Mouse (Mus musculus): ENCODE results near the gene Map2k1. TPM values are rescaled to one million over a fixed set of nuclear protein-coding genes. Genes with fewer than 3 reads are reported as not detected.
"Not testable (repeated sequence)": the region's sequence is repeated elsewhere in the genome, so short reads cannot be mapped to it uniquely, and the experiment has no call there.

Gene Map2k1
- polyA plus RNA-seq, 1 experiment: 51.6 TPM

DNA sequence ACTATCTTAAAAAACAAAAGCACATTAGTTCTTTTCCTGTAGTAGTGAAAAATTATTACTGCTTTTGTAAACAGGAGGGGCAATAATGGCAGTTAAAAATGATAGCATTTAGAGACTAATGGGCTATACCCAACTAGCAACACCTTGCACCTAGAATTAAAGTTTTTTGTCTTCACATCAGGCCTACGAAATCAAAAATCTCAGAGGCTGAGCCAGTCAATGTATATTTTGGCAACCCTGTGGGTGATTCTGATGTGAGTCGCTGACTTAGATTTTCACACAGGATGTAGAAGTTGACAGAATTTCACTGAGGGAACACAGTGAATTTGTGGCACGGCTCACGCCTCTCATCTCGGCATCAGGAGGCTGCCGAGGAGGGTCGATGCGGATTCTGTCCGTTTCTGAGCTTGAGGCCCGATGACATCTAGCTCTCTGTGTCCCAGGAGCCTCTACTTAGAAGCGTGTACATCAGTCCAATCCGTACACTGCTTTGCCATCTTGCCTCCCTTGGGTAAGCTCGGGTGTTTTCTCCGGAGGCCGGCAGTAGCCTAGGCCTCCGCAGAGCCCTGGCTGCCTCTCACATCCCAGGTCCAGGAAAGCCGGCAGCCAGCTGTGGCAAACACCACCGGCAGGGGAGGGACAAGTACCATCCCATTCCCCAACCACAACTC, 81.2 kb downstream of the Map2k1 start:
- H3K27ac ChIP-seq (ENCODE audit: insufficient read depth, low read depth, low read length): peak overlapping the region; percentile 86; the same call in 1 of the 2 replicates
- H3K4me1 ChIP-seq (ENCODE audit: control insufficient read depth, insufficient read depth, insufficient read length, low read length): peaks cover 3% of the 10 kb centered on the region; the same call in 1 of the 2 replicates
- 2% methylated on average over 18 of the region's 18 CpGs for WGBS
- H3K36me3 ChIP-seq (ENCODE audit: control insufficient read depth, insufficient read depth, low read length): peaks cover 24% of the 10 kb centered on the region
- TF ChIP-seq CTCF (IDR thresholded peaks at IDR 0.05; ENCODE audit: extremely low read depth, insufficient read length, insufficient replicate concordance, low read depth, low read length) (no peak), POLR2A (IDR thresholded peaks at IDR 0.05; ENCODE audit: low read depth, low read length) (no peak)
- peak overlapping the region; percentile 92 for H3K4me3 ChIP-seq (ENCODE audit: low read depth, low read length)
- H3K27me3 ChIP-seq (ENCODE audit: control insufficient read depth, insufficient read depth, low read length): no peaks in the 10 kb centered on the region

DNA sequence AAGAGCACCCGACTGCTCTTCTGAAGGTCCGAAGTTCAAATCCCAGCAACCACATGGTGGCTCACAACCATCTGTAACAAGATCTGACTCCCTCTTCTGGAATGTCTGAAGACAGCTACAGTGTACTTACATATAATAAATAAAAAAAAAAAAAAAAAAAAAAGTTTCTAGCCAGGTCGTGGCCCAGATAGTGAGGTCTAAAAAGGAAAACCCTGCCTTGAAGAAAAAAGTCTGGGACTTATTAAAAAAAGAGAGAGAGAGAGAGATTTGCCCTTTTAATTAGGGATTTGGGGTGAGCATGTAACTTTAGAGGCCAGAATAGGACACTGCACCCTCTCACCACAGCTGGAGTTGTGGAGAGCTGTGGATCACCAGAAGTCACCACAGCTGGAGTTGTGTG, 83.5 kb downstream of the Map2k1 start:
- 65% methylated on average over 3 of the region's 3 CpGs for WGBS
- H3K27me3 ChIP-seq (ENCODE audit: control insufficient read depth, insufficient read depth, low read length); H3K4me3 ChIP-seq (ENCODE audit: low read depth, low read length); H3K4me1 ChIP-seq (ENCODE audit: control insufficient read depth, insufficient read depth, insufficient read length, low read length); H3K36me3 ChIP-seq (ENCODE audit: control insufficient read depth, insufficient read depth, low read length); H3K27ac ChIP-seq (ENCODE audit: insufficient read depth, low read depth, low read length): not testable (repeated sequence)

- 93% methylated on average over 5 of the region's 5 CpGs for whole genome bisulfite sequencing
- Histone ChIP-seq H3K27ac (ENCODE audit: insufficient read depth, low read depth, low read length) (no peak overlapping the region), H3K36me3 (ENCODE audit: control insufficient read depth, insufficient read depth, low read length) (peaks cover 12% of the 10 kb centered on the region), H3K4me3 (ENCODE audit: low read depth, low read length) (no peak overlapping the region), H3K4me1 (ENCODE audit: control insufficient read depth, insufficient read depth, insufficient read length, low read length) (0 out of 2 replicates have a peak, but pooled peaks cover 2% of the 10 kb centered on the region), H3K27me3 (ENCODE audit: control insufficient read depth, insufficient read depth, low read length) (no peaks in the 10 kb centered on the region)
- no peak for TF ChIP-seq POLR2A (IDR thresholded peaks at IDR 0.05; ENCODE audit: low read depth, low read length)
- TF ChIP-seq CTCF (IDR thresholded peaks at IDR 0.05; ENCODE audit: extremely low read depth, insufficient read length, insufficient replicate concordance, low read depth, low read length): no peak
Measured at GRCm38 (mm10) chr9:64160471-64160870, 93.0 kb downstream of the Map2k1 start.

DNA sequence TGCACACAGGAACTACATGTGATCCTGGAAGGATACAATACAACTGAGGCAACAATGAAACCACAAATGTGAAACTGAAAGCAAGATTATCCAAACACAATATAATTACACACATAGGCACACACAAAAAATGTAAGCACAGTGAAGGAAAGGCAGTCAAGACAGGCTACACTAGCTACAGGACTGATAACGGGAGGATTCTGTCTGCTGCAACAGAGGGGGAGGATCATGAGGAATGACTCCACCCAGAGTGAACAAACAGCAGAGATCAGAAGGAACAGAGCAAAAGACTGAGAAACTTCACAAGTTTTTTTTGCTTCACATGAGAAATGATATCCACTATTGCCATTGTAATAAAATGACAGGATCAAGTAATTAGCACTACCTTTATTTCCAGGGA, 96.8 kb downstream of the Map2k1 start:
- Histone ChIP-seq H3K27ac (ENCODE audit: insufficient read depth, low read depth, low read length) (no peak overlapping the region), H3K4me1 (ENCODE audit: control insufficient read depth, insufficient read depth, insufficient read length, low read length) (0 out of 2 replicates have a peak, but pooled peaks cover 2% of the 10 kb centered on the region), H3K4me3 (ENCODE audit: low read depth, low read length) (no peak overlapping the region), H3K27me3 (ENCODE audit: control insufficient read depth, insufficient read depth, low read length) (no peaks in the 10 kb centered on the region), H3K36me3 (ENCODE audit: control insufficient read depth, insufficient read depth, low read length) (peaks cover 13% of the 10 kb centered on the region)
- TF ChIP-seq POLR2A (IDR thresholded peaks at IDR 0.05; ENCODE audit: low read depth, low read length) (no peak), CTCF (IDR thresholded peaks at IDR 0.05; ENCODE audit: extremely low read depth, insufficient read length, insufficient replicate concordance, low read depth, low read length) (no peak)
- 63% methylated on average over 1 of the region's 1 CpGs for WGBS

- WGBS: 83% methylated on average over 9 of the region's 9 CpGs
Measured at GRCm38 (mm10) chr9:64139879-64140278, 113.6 kb downstream of the Map2k1 start.

DNA sequence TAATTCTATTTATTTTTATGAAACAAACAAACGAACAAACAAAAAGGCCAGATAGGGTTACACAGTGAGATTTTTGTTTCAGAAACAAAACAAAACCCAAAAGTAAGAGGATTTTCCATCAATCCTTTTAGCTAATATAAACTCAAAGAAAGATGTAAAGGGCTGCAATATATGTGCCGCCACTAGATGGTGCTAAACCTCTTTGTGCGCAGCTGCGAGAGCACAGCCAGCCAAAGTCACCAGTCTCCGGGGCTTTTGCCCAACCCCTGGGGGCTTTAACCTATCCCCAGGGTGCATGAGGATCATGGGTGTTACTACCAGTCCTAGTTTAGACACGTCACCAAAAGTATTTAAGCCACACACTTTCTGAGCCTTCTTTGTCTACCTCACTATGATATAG, 114.5 kb downstream of the Map2k1 start:
- H3K36me3 ChIP-seq (ENCODE audit: control insufficient read depth, insufficient read depth, low read length); H3K4me3 ChIP-seq (ENCODE audit: low read depth, low read length); H3K27ac ChIP-seq (ENCODE audit: insufficient read depth, low read depth, low read length); H3K4me1 ChIP-seq (ENCODE audit: control insufficient read depth, insufficient read depth, insufficient read length, low read length); H3K27me3 ChIP-seq (ENCODE audit: control insufficient read depth, insufficient read depth, low read length): not testable (repeated sequence)
- TF ChIP-seq CTCF (IDR thresholded peaks at IDR 0.05; ENCODE audit: extremely low read depth, insufficient read length, insufficient replicate concordance, low read depth, low read length): peak; percentile 62; the same call in 1 of the 2 replicates
- 4% methylated on average over 6 of the region's 6 CpGs for WGBS

More at GRCm38 (mm10) chr9:64139879-64140278, 113.6 kb downstream of the Map2k1 start:
- Histone ChIP-seq H3K4me3 (ENCODE audit: low read depth, low read length) (no peak overlapping the region), H3K36me3 (ENCODE audit: control insufficient read depth, insufficient read depth, low read length) (peaks cover 7% of the 10 kb centered on the region), H3K27ac (ENCODE audit: insufficient read depth, low read depth, low read length) (no peak overlapping the region), H3K4me1 (ENCODE audit: control insufficient read depth, insufficient read depth, insufficient read length, low read length) (no peaks in the 10 kb centered on the region), H3K27me3 (ENCODE audit: control insufficient read depth, insufficient read depth, low read length) (no peaks in the 10 kb centered on the region)
- TF ChIP-seq CTCF (IDR thresholded peaks at IDR 0.05; ENCODE audit: extremely low read depth, insufficient read length, insufficient replicate concordance, low read depth, low read length): peak; percentile 11; the same call in 1 of the 2 replicates
- TF ChIP-seq POLR2A (IDR thresholded peaks at IDR 0.05; ENCODE audit: low read depth, low read length): no peak

Other genes with a start within 250 kb of the Map2k1 start
- gene Smad6, start 231.6 kb downstream of the Map2k1 start, polyA plus RNA-seq (2012; rRNA removed): 45.7 and 90.4 TPM in 2 replicates
- gene Lctl, start 136.5 kb downstream of the Map2k1 start, polyA plus RNA-seq (2012; rRNA removed): 0.17 and 0.98 TPM in 2 replicates
- gene Zwilch, start 80.5 kb downstream of the Map2k1 start, polyA plus RNA-seq (2012; rRNA removed): 0.70 and 1.9 TPM in 2 replicates
- 122 and 189 TPM in 2 replicates for gene Rpl4, start 80.3 kb downstream of the Map2k1 start, polyA plus RNA-seq (2012; rRNA removed)
- gene Snapc5, start 74.4 kb downstream of the Map2k1 start, polyA plus RNA-seq (2012; rRNA removed): 5.8 and 12.2 TPM in 2 replicates
- gene Uchl4, start 18.4 kb downstream of the Map2k1 start, polyA plus RNA-seq (2012; rRNA removed): not detected in 2 replicates
- gene Tipin, start 27.9 kb upstream of the Map2k1 start, polyA plus RNA-seq (2012; rRNA removed): 0.29 and 0.35 TPM in 2 replicates
- gene Dis3l, start 87.7 kb upstream of the Map2k1 start, polyA plus RNA-seq (2012; rRNA removed): 6.6 and 7.2 TPM in 2 replicates
- gene Megf11, start 132.0 kb upstream of the Map2k1 start, polyA plus RNA-seq (2012; rRNA removed): 0.10 and 0.48 TPM in 2 replicates